Mouse (Mus musculus) c-Kit-positive CD71-positive TER-119-positive erythroid progenitor cells, embryonic 14.5 days (primary cell): Measurements from ENCODE around the gene Olfr315.
"Not testable (repeated sequence)": the region's sequence is repeated elsewhere in the genome, so short reads cannot be mapped to it uniquely, and the experiment has no call there.

Experiments used
- DNase-seq: peaks from one replicate; pipeline ENCODE4 v3.0.0-alpha.2; 2013; ENCODE audit warnings: low spot score

Olfr315 gene

DNA sequence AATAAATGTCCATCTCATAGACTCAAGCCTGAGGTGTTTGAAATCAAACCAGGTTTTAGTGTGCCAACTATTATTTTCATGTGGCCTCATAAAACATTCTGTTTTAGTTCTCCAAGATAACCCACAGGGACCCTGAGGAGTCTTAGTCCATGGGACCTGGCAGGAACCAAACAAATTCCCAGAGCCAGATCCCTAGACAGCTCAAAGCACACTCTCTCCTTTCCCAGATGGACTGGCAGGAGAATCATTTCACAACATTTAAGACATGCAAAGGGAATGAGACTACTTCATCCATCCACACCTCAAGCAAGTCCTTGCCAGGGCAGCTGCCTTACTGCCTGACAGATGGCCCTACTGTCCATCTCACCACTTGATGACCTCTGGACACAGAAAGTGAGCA is 55.9 kb downstream of the Olfr315 start, which contains the start of gene Olfr312:
Gene Olfr312, plus strand, starts transcription at position 301 of the 400 bp plus-strand sequence.
- DNase-seq: not testable (repeated sequence)

DNA sequence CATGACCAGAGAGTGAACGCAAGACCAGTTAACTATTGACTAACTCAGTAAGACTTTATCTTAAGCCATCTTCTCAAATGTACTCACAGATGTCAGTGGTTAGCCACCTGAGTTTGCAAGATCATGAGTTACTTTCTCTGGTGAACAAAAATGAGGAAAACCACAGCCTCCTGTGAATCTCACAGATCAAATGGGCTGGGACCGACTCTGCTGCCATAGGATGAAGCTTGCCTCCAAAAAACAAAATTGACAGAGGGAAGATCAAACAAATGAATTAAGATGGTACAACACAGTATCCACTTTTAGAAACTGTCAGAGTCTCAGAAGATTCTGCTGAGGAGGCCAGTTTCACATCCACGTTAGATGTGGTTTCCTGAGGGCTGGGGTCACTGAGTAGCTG is 56.8 kb downstream of the Olfr315 start:
- no peak for DNase-seq
